Mouse (Mus musculus): Measurements from ENCODE around the gene Rad51b. TPM values are rescaled to one million over a fixed set of nuclear protein-coding genes. Genes with fewer than 3 reads are reported as not detected.

The Rad51b gene
- polyA plus RNA-seq, 1 experiment from 2014 or later = 3.3 TPM

- Histone ChIP-seq H3K4me3 (no peak overlapping the region), H3K27me3 (no peaks in the 10 kb centered on the region), H3K9me3 (replicated peaks) (no peaks in the 10 kb centered on the region), H3K4me1 (replicated peaks) (peaks cover 19% of the 10 kb centered on the region), H3K4me2 (no peak overlapping the region), H3K27ac (no peak overlapping the region), H3K9ac (no peak overlapping the region), H3K36me3 (no peaks in the 10 kb centered on the region)
- no peak for ATAC-seq (replicated peaks; ENCODE audit: insufficient number of reproducible peaks, insufficient read depth, low FRiP score, low read depth)
- 83% methylated on average over 5 of the region's 5 CpGs for WGBS
Measured at GRCm38 (mm10) chr12:79788340-79788739, 491.3 kb downstream of the Rad51b start.

GRCm38 (mm10) chr12:79789481-79789880 is 492.4 kb downstream of the Rad51b start:
- Histone ChIP-seq H3K9me3 (replicated peaks) (no peaks in the 10 kb centered on the region), H3K4me2 (no peak overlapping the region), H3K27ac (no peak overlapping the region), H3K4me1 (replicated peaks) (peaks cover 23% of the 10 kb centered on the region), H3K27me3 (no peaks in the 10 kb centered on the region), H3K9ac (no peak overlapping the region), H3K36me3 (no peaks in the 10 kb centered on the region), H3K4me3 (no peak overlapping the region)
- WGBS = 80% methylated on average over 6 of the region's 6 CpGs
- no peak for ATAC-seq (replicated peaks; ENCODE audit: insufficient number of reproducible peaks, insufficient read depth, low FRiP score, low read depth)

GRCm38 (mm10) chr12:79793382-79793781 is 496.3 kb downstream of the Rad51b start:
- Histone ChIP-seq H3K9ac (no peak overlapping the region), H3K9me3 (replicated peaks) (no peaks in the 10 kb centered on the region), H3K27ac (0 out of 2 replicates have a peak overlapping the region, but pooled peaks have one; percentile 9), H3K4me3 (no peak overlapping the region), H3K4me1 (replicated peaks) (peaks cover 36% of the 10 kb centered on the region), H3K4me2 (no peak overlapping the region), H3K36me3 (no peaks in the 10 kb centered on the region), H3K27me3 (no peaks in the 10 kb centered on the region)
- WGBS = 73% methylated on average over 8 of the region's 8 CpGs
- no peak for ATAC-seq (replicated peaks; ENCODE audit: insufficient number of reproducible peaks, insufficient read depth, low FRiP score, low read depth)

GRCm38 (mm10) chr12:79794802-79795201 is 497.7 kb downstream of the Rad51b start:
- Histone ChIP-seq H3K27ac (no peak overlapping the region), H3K9me3 (replicated peaks) (no peaks in the 10 kb centered on the region), H3K36me3 (no peaks in the 10 kb centered on the region), H3K27me3 (no peaks in the 10 kb centered on the region), H3K4me3 (no peak overlapping the region), H3K4me2 (no peak overlapping the region), H3K9ac (no peak overlapping the region), H3K4me1 (replicated peaks) (peaks cover 36% of the 10 kb centered on the region)
- ATAC-seq (replicated peaks; ENCODE audit: insufficient number of reproducible peaks, insufficient read depth, low FRiP score, low read depth) = no peak
- WGBS = 87% methylated on average over 4 of the region's 4 CpGs

GRCm38 (mm10) chr12:79796260-79796659 is 499.2 kb downstream of the Rad51b start:
- H3K9ac ChIP-seq = no peak overlapping the region
- H3K27ac ChIP-seq = peak overlapping the region; percentile 60
- H3K4me2 ChIP-seq = no peak overlapping the region
- H3K4me1 ChIP-seq (replicated peaks) = peaks cover 35% of the 10 kb centered on the region
- no peaks in the 10 kb centered on the region for H3K36me3 ChIP-seq
- no peaks in the 10 kb centered on the region for H3K9me3 ChIP-seq (replicated peaks)
- ATAC-seq (replicated peaks; ENCODE audit: insufficient number of reproducible peaks, insufficient read depth, low FRiP score, low read depth) = no peak; the same call in 1 of the 2 replicates
- H3K27me3 ChIP-seq = no peaks in the 10 kb centered on the region
- WGBS = 62% methylated on average over 6 of the region's 6 CpGs
- H3K4me3 ChIP-seq = no peak overlapping the region

GRCm38 (mm10) chr12:79796823-79797821 is 500.0 kb downstream of the Rad51b start:
- H3K27ac ChIP-seq = peak overlapping the region; percentile 60
- H3K9ac ChIP-seq = no peak overlapping the region
- H3K9me3 ChIP-seq (replicated peaks) = no peaks in the 10 kb centered on the region
- peaks cover 27% of the 10 kb centered on the region for H3K4me1 ChIP-seq (replicated peaks)
- no peak overlapping the region for H3K4me2 ChIP-seq
- no peak for ATAC-seq (replicated peaks; ENCODE audit: insufficient number of reproducible peaks, insufficient read depth, low FRiP score, low read depth)
- H3K36me3 ChIP-seq = no peaks in the 10 kb centered on the region
- 67% methylated on average over 18 of the region's 18 CpGs for WGBS
- no peak overlapping the region for H3K4me3 ChIP-seq
- no peaks in the 10 kb centered on the region for H3K27me3 ChIP-seq

GRCm38 (mm10) chr12:79798488-79798887 is 501.4 kb downstream of the Rad51b start:
- H3K4me3 ChIP-seq = no peak overlapping the region
- H3K9me3 ChIP-seq (replicated peaks) = no peaks in the 10 kb centered on the region
- WGBS = 85% methylated on average over 3 of the region's 3 CpGs
- H3K9ac ChIP-seq = no peak overlapping the region
- H3K36me3 ChIP-seq = no peaks in the 10 kb centered on the region
- no peak overlapping the region for H3K4me2 ChIP-seq
- H3K27ac ChIP-seq = no peak overlapping the region
- peaks cover 18% of the 10 kb centered on the region for H3K4me1 ChIP-seq (replicated peaks)
- ATAC-seq (replicated peaks; ENCODE audit: insufficient number of reproducible peaks, insufficient read depth, low FRiP score, low read depth) = no peak
- H3K27me3 ChIP-seq = no peaks in the 10 kb centered on the region

GRCm38 (mm10) chr12:79799370-79799769 is 502.3 kb downstream of the Rad51b start:
- Histone ChIP-seq H3K4me3 (no peak overlapping the region), H3K4me2 (no peak overlapping the region), H3K27me3 (no peaks in the 10 kb centered on the region), H3K4me1 (replicated peaks) (peaks cover 16% of the 10 kb centered on the region), H3K9me3 (replicated peaks) (no peaks in the 10 kb centered on the region), H3K9ac (no peak overlapping the region), H3K36me3 (no peaks in the 10 kb centered on the region), H3K27ac (no peak overlapping the region)
- ATAC-seq (replicated peaks; ENCODE audit: insufficient number of reproducible peaks, insufficient read depth, low FRiP score, low read depth) = no peak
- WGBS = 80% methylated on average over 5 of the region's 5 CpGs

GRCm38 (mm10) chr12:79803670-79804069 is 506.6 kb downstream of the Rad51b start:
- no peak overlapping the region for H3K9ac ChIP-seq
- H3K27ac ChIP-seq = no peak overlapping the region
- H3K4me3 ChIP-seq = no peak overlapping the region
- H3K4me1 ChIP-seq (replicated peaks) = peaks cover 11% of the 10 kb centered on the region
- no peaks in the 10 kb centered on the region for H3K27me3 ChIP-seq
- no peaks in the 10 kb centered on the region for H3K36me3 ChIP-seq
- WGBS = 88% methylated on average over 1 of the region's 1 CpGs
- ATAC-seq (replicated peaks; ENCODE audit: insufficient number of reproducible peaks, insufficient read depth, low FRiP score, low read depth) = no peak
- no peak overlapping the region for H3K4me2 ChIP-seq
- no peaks in the 10 kb centered on the region for H3K9me3 ChIP-seq (replicated peaks)

GRCm38 (mm10) chr12:79804776-79805524 is 507.9 kb downstream of the Rad51b start:
- Histone ChIP-seq H3K27me3 (no peaks in the 10 kb centered on the region), H3K9ac (no peak overlapping the region), H3K4me2 (no peak overlapping the region), H3K27ac (no peak overlapping the region), H3K36me3 (no peaks in the 10 kb centered on the region), H3K4me3 (no peak overlapping the region), H3K4me1 (replicated peaks) (peaks cover 11% of the 10 kb centered on the region), H3K9me3 (replicated peaks) (no peaks in the 10 kb centered on the region)
- WGBS = 69% methylated on average over 8 of the region's 8 CpGs
- ATAC-seq (replicated peaks; ENCODE audit: insufficient number of reproducible peaks, insufficient read depth, low FRiP score, low read depth) = no peak

- H3K4me3 ChIP-seq = no peak overlapping the region
- ATAC-seq (replicated peaks; ENCODE audit: insufficient number of reproducible peaks, insufficient read depth, low FRiP score, low read depth) = no peak
- H3K9me3 ChIP-seq (replicated peaks) = no peaks in the 10 kb centered on the region
- H3K27me3 ChIP-seq = no peaks in the 10 kb centered on the region
- H3K9ac ChIP-seq = peak overlapping the region; percentile 15; the same call in 1 of the 2 replicates
- H3K36me3 ChIP-seq = no peaks in the 10 kb centered on the region
- H3K27ac ChIP-seq = no peak overlapping the region
- peak overlapping the region; percentile 17; the same call in 1 of the 2 replicates for H3K4me2 ChIP-seq
- H3K4me1 ChIP-seq (replicated peaks) = peaks cover 11% of the 10 kb centered on the region
- 66% methylated on average over 4 of the region's 4 CpGs for WGBS
Measured at GRCm38 (mm10) chr12:79806990-79807389, 509.9 kb downstream of the Rad51b start.

Data from heart, embryonic 15.5 days (tissue).